Mouse (Mus musculus): ENCODE results near the gene Cadps2. TPM values are rescaled to one million over a fixed set of nuclear protein-coding genes. Genes with fewer than 3 reads are reported as not detected.

Gene Cadps2
- polyA plus RNA-seq, 1 experiment from 2014 or later, result 0.23 TPM

Other genes starting within 250 kb of the Cadps2 start
- not detected in 2 replicates for gene Rnf133, start 189.1 kb downstream of the Cadps2 start, polyA plus RNA-seq (2014; fragmentation: Nextera tagmentation; extraction: Ambion mirVana)
- not detected in 2 replicates for gene Rnf148, start 184.3 kb downstream of the Cadps2 start, polyA plus RNA-seq (2014; fragmentation: Nextera tagmentation; extraction: Ambion mirVana)
- gene Tas2r118, start 130.6 kb upstream of the Cadps2 start, polyA plus RNA-seq (2014; fragmentation: Nextera tagmentation; extraction: Ambion mirVana), result not detected in 2 replicates